Mouse (Mus musculus) hindbrain, embryonic 11.5 days (tissue): ENCODE results near the gene Ppp4r4. TPM values are rescaled to one million over a fixed set of nuclear protein-coding genes. Genes with fewer than 3 reads are reported as not detected.
"Not testable (repeated sequence)": the region's sequence is repeated elsewhere in the genome, so short reads cannot be mapped to it uniquely, and the experiment has no call there.

Experiments
- ATAC-seq: fragments of 200-750 bp; cut with Nextera tagmentation; 2 replicates; pipeline ENCODE4 v1.8.0; 2017; ENCODE audit warnings: mild to moderate bottlenecking, moderate TSS enrichment, moderate library complexity; ENCODE audit not compliant: low FRiP score
- DNase-seq: peaks from one replicate; pipeline ENCODE4 v3.0.0-alpha.2; 2015; ENCODE audit warnings: low spot score
- H3K27ac ChIP-seq: fragments of 300-500 bp; sonication (generic); 2 replicates; pipeline ENCODE4 v1.5.1; 2014; ENCODE audit warnings: mild to moderate bottlenecking, low read depth, low read length
- H3K27me3 ChIP-seq: fragments of 300-500 bp; sonication (generic); 2 replicates; pipeline ENCODE4 v1.6.1; 2014; ENCODE audit warnings: mild to moderate bottlenecking, low read length, moderate library complexity, mixed read lengths; ENCODE audit not compliant: control insufficient read depth, insufficient read depth
- H3K36me3 ChIP-seq: fragments of 300-500 bp; sonication (generic); 2 replicates; pipeline ENCODE4 v1.6.1; 2014; ENCODE audit warnings: mild to moderate bottlenecking, low read length, moderate library complexity, mixed read lengths; ENCODE audit not compliant: control insufficient read depth, insufficient read depth
- H3K4me1 ChIP-seq: fragments of 300-500 bp; sonication (generic); replicated peaks from 2 replicates; pipeline ENCODE4 v1.6.1; 2014; ENCODE audit warnings: low read length, mixed read lengths; ENCODE audit not compliant: control insufficient read depth, insufficient read depth
- H3K4me2 ChIP-seq: fragments of 300-500 bp; sonication (generic); replicated peaks from 2 replicates; pipeline ENCODE4 v1.6.1; 2014; ENCODE audit warnings: mild to moderate bottlenecking, low read depth, low read length
- H3K4me3 ChIP-seq: fragments of 300-500 bp; sonication (generic); 2 replicates; pipeline ENCODE4 v1.5.1; 2014; ENCODE audit warnings: low read depth, low read length
- H3K9ac ChIP-seq: fragments of 300-500 bp; sonication (generic); 2 replicates; pipeline ENCODE4 v1.6.1; 2014; ENCODE audit warnings: low read depth, low read length
- H3K9me3 ChIP-seq: fragments of 300-500 bp; sonication (generic); 2 replicates; pipeline ENCODE4 v1.6.1; 2016; ENCODE audit warnings: low read length; ENCODE audit not compliant: control insufficient read depth
- WGBS: fragments of 180-500 bp; shearing (Covaris S2); extraction: QIAGEN DNeasy Blood & Tissue Kit; methylation state at CpG from one replicate; pipeline ENCODE4 v1.1.7; 2014; 5-methylcytosine and 5-hydroxymethylcytosine counted together
- polyA plus RNA-seq: library from polyadenylated mRNA; unstranded; fragments of >200 nt; fragmentation: Nextera tagmentation; extraction: Ambion mirVana; gene quantifications from 2 replicates; pipeline ENCODE4 v1.2.1, GENCODE M21; 2014

Gene Ppp4r4
- polyA plus RNA-seq, 1 experiment from 2014 or later: 2.7 TPM

- H3K27me3 ChIP-seq: no peaks in the 10 kb centered on the region
- ATAC-seq: no peak
- no peaks in the 10 kb centered on the region for H3K4me1 ChIP-seq
- no peak for DNase-seq
- H3K4me3 ChIP-seq: no peak overlapping the region
- H3K36me3 ChIP-seq: no peaks in the 10 kb centered on the region
- no peak overlapping the region for H3K27ac ChIP-seq
- WGBS: 75% methylated on average over 3 of the region's 3 CpGs
- H3K9me3 ChIP-seq: no peaks in the 10 kb centered on the region
- H3K4me2 ChIP-seq: no peak overlapping the region
- no peak overlapping the region for H3K9ac ChIP-seq
Observed at GRCm38 (mm10) chr12:103567129-103567528, 35.0 kb downstream of the Ppp4r4 start.

GRCm38 (mm10) chr12:103569690-103570089 lies 37.6 kb downstream of the Ppp4r4 start:
- WGBS: 69% methylated on average over 6 of the region's 6 CpGs
- H3K4me3 ChIP-seq: no peak overlapping the region

GRCm38 (mm10) chr12:103578148-103578547 lies 46.1 kb downstream of the Ppp4r4 start:
- whole genome bisulfite sequencing: 93% methylated on average over 6 of the region's 6 CpGs
- not testable (repeated sequence) for H3K4me3 ChIP-seq, H3K4me1 ChIP-seq, H3K4me2 ChIP-seq, H3K27me3 ChIP-seq, ATAC-seq, H3K9me3 ChIP-seq, H3K36me3 ChIP-seq, DNase-seq, H3K27ac ChIP-seq, H3K9ac ChIP-seq

More at GRCm38 (mm10) chr12:103569690-103570089, 37.6 kb downstream of the Ppp4r4 start:
- Histone ChIP-seq H3K4me1 (no peaks in the 10 kb centered on the region), H3K27ac (no peak overlapping the region), H3K9ac (no peak overlapping the region), H3K27me3 (no peaks in the 10 kb centered on the region), H3K4me2 (no peak overlapping the region), H3K36me3 (no peaks in the 10 kb centered on the region), H3K9me3 (no peaks in the 10 kb centered on the region)
- DNase-seq: no peak
- ATAC-seq: no peak

- no peak overlapping the region for H3K4me2 ChIP-seq
- no peaks in the 10 kb centered on the region for H3K9me3 ChIP-seq
- no peak for ATAC-seq
- no peak overlapping the region for H3K9ac ChIP-seq
- H3K27ac ChIP-seq: no peak overlapping the region
- H3K27me3 ChIP-seq: no peaks in the 10 kb centered on the region
- no peak for DNase-seq
- no peaks in the 10 kb centered on the region for H3K36me3 ChIP-seq
- no peak overlapping the region for H3K4me3 ChIP-seq
- no peaks in the 10 kb centered on the region for H3K4me1 ChIP-seq
- 79% methylated on average over 8 of the region's 8 CpGs for WGBS
Observed at GRCm38 (mm10) chr12:103583771-103584170, 51.7 kb downstream of the Ppp4r4 start.

GRCm38 (mm10) chr12:103598411-103598810 lies 66.3 kb downstream of the Ppp4r4 start:
- Histone ChIP-seq H3K4me3 (no peak overlapping the region), H3K4me1 (no peaks in the 10 kb centered on the region), H3K27ac (no peak overlapping the region), H3K27me3 (no peaks in the 10 kb centered on the region), H3K36me3 (no peaks in the 10 kb centered on the region), H3K9me3 (no peaks in the 10 kb centered on the region), H3K4me2 (no peak overlapping the region), H3K9ac (no peak overlapping the region)
- ATAC-seq: no peak
- no peak for DNase-seq
- WGBS: 61% methylated on average over 2 of the region's 2 CpGs

- Histone ChIP-seq H3K27me3 (no peaks in the 10 kb centered on the region), H3K4me2 (no peak overlapping the region), H3K27ac (no peak overlapping the region), H3K4me1 (no peaks in the 10 kb centered on the region), H3K36me3 (no peaks in the 10 kb centered on the region), H3K9me3 (no peaks in the 10 kb centered on the region), H3K4me3 (no peak overlapping the region), H3K9ac (no peak overlapping the region)
- ATAC-seq: no peak
- DNase-seq: no peak
- WGBS: 9% methylated on average over 3 of the region's 3 CpGs
Observed at GRCm38 (mm10) chr12:103600364-103600763, 68.3 kb downstream of the Ppp4r4 start.

- ATAC-seq (no peak), DNase-seq (no peak)
- no peak overlapping the region for H3K4me3 ChIP-seq
- H3K27ac ChIP-seq: no peak overlapping the region
- no peaks in the 10 kb centered on the region for H3K27me3 ChIP-seq
- no peak overlapping the region for H3K9ac ChIP-seq
- H3K4me2 ChIP-seq: no peak overlapping the region
- 79% methylated on average over 3 of the region's 3 CpGs for WGBS
- no peaks in the 10 kb centered on the region for H3K9me3 ChIP-seq
- no peaks in the 10 kb centered on the region for H3K4me1 ChIP-seq
- no peaks in the 10 kb centered on the region for H3K36me3 ChIP-seq
Observed at GRCm38 (mm10) chr12:103601839-103602238, 69.8 kb downstream of the Ppp4r4 start.

- no peak for DNase-seq
- no peak overlapping the region for H3K4me3 ChIP-seq
Observed at GRCm38 (mm10) chr12:103615141-103615540, 83.1 kb downstream of the Ppp4r4 start.

GRCm38 (mm10) chr12:103615734-103616133 lies 83.7 kb downstream of the Ppp4r4 start:
- WGBS: 86% methylated on average over 4 of the region's 4 CpGs
- ATAC-seq (no peak), DNase-seq (no peak)
- no peak overlapping the region for H3K4me2 ChIP-seq
- H3K27me3 ChIP-seq: no peaks in the 10 kb centered on the region
- H3K27ac ChIP-seq: no peak overlapping the region
- no peak overlapping the region for H3K9ac ChIP-seq
- H3K36me3 ChIP-seq: no peaks in the 10 kb centered on the region
- H3K9me3 ChIP-seq: no peaks in the 10 kb centered on the region
- no peak overlapping the region for H3K4me3 ChIP-seq
- H3K4me1 ChIP-seq: no peaks in the 10 kb centered on the region

More at GRCm38 (mm10) chr12:103615141-103615540, 83.1 kb downstream of the Ppp4r4 start:
- 96% methylated on average over 1 of the region's 1 CpGs for WGBS
- Histone ChIP-seq H3K27me3 (no peaks in the 10 kb centered on the region), H3K4me1 (no peaks in the 10 kb centered on the region), H3K4me2 (no peak overlapping the region), H3K27ac (no peak overlapping the region), H3K9me3 (no peaks in the 10 kb centered on the region), H3K9ac (no peak overlapping the region), H3K36me3 (no peaks in the 10 kb centered on the region)
- no peak for ATAC-seq
